Mouse (Mus musculus) ES-E14 (cell line): ENCODE results near the gene Lgals1.
A peak's percentile ranks its signal among the peaks of the same experiment; 100 is the strongest.

ENCODE experiments used
- HCFC1 ChIP-seq: IDR thresholded peaks from 2 replicates; pipeline ENCODE4 v1.6.1; 2012; ENCODE audit warnings: low read length, inconsistent platforms, borderline replicate concordance; ENCODE audit not compliant: insufficient read depth
- ZC3H11A ChIP-seq: IDR thresholded peaks from 2 replicates; pipeline ENCODE4 v1.6.1; 2012; ENCODE audit warnings: low read depth, mild to moderate bottlenecking, inconsistent platforms, low read length, borderline replicate concordance
- ZNF384 ChIP-seq: IDR thresholded peaks from 2 replicates; pipeline ENCODE4 v1.6.1; 2012; ENCODE audit warnings: low read depth, low read length, inconsistent platforms

- TF ChIP-seq HCFC1 = peak; percentile 52; the same call in 1 of the 2 replicates
- no peak for TF ChIP-seq ZNF384
- TF ChIP-seq ZC3H11A = no peak
These were observed 49.3 kb upstream of the Lgals1 start, which contains the start of gene Gga1 for GRCm38 (mm10) chr15:78876991-78877809.
